Mouse (Mus musculus): Measurements from ENCODE around the gene Bsn.
"Not testable (repeated sequence)": the region's sequence is repeated elsewhere in the genome, so short reads cannot be mapped to it uniquely, and the experiment has no call there.

- not testable (repeated sequence) for TF ChIP-seq POLR2A, CTCF (IDR thresholded peaks at IDR 0.05; ENCODE audit: insufficient read depth, low read depth, low read length)
These were observed 54.5 kb downstream of the Bsn start for GRCm38 (mm10) chr9:108135679-108136078.

Measured in olfactory bulb, adult 2 months (tissue).